Mouse (Mus musculus) cerebral cortex, adult 2 months (tissue): ENCODE results near the gene Adnp.

Experiments
- WGBS: fragments of 180-500 bp; shearing (Covaris S2); methylation state at CpG from one replicate; pipeline ENCODE4 v1.1.7; 2018; 5-methylcytosine and 5-hydroxymethylcytosine counted together

The Adnp gene

DNA sequence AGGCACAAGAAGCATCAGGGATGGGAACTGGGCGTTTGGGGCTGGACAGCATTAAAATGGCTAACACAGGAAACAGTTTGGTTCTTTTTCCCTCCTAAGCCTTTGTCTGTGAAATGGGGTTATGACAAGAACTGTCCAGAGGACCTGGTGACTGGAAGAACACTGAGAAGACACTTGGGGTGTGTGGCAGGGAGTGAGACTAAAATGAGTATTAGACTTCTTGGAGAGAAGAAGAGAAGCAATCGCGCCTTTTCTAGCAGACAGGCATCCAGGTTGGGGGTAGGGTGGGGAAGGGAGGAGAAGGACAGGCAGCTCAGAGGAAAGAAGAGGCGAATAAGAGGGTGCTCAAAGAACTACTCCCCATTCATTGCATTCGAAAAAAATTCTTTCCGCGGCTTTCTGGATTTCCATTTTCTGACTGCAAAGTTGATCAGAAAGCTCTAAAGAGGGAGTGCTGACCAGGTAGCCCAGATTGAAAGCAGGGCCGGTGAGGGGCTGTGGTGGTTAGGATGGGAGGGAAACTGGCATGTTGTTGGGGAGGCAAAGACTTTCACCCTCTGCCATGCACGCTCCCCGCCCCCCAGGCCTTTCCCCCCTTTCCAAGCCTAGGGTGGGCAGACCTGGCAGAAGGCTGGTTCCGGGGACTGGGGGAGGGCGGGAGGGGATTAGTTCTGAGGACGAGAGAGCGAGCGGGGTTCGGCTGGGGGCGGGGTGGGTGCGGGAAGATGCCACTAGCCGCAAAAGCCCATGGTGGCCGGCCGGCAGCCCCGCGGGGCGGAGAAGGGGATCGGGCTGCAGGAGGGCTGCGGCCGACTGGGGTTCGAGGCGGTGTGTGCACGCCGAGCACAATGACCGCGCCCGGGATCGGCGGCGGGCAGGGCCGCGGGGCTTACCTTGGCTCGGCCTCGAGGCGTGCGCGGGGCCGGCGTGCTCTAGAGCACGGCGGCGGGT lies 956 bp downstream of the Adnp start:
- WGBS = 1% methylated on average over 46 of the region's 49 CpGs

GRCm38 (mm10) chr2:168205265-168205664 lies 1.6 kb downstream of the Adnp start:
- WGBS = 2% methylated on average over 6 of the region's 6 CpGs

DNA sequence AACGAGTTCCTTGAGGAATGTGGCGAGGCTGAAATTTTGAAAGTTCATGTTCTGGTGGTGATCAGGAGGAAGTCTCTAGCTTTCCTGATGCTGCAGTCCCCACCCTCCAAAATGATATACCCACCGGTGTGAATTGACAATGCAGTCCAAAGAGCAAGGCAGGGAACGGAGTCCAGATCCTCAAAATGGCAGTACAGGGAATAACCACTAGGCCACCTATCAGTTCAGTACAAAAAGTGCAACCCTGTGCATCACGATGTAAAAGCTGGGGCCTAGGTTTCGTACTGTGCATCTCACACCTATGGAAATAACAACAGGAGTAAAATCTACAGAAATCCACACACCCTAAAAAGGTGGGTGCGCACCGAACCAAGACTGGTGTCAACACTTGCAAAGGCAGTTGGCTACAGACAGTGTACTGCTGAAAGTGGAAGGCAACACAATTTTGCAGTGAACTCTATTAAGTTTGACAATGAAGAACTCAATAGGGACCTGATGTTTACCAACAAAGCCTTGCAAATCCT lies 2.4 kb downstream of the Adnp start:
- 39% methylated on average over 8 of the region's 8 CpGs for WGBS

- WGBS = 60% methylated on average over 4 of the region's 5 CpGs
These were observed 6.8 kb downstream of the Adnp start for GRCm38 (mm10) chr2:168200014-168200691.

DNA sequence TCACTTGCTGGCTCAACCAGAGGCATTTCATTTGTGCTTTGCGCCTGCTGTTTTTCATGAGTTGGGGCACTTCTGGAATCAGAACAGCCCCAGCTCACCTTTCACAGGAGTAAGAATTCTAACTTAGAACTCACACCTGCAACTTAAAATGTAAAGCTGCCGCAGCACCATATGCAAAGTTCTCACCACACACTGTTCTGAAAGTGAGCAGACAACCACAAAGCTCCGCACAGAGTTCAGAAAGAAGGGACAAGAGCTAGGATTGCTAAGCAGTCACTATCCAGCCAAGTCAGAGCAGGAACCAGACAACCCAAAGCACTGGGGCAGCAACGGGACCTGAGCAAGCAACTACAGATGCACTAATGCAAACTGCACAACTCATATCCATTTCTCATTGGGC lies 7.4 kb downstream of the Adnp start:
- 41% methylated on average over 4 of the region's 4 CpGs for WGBS

- WGBS = 55% methylated on average over 1 of the region's 1 CpGs
These were observed 8.5 kb downstream of the Adnp start for GRCm38 (mm10) chr2:168198421-168198820.

DNA sequence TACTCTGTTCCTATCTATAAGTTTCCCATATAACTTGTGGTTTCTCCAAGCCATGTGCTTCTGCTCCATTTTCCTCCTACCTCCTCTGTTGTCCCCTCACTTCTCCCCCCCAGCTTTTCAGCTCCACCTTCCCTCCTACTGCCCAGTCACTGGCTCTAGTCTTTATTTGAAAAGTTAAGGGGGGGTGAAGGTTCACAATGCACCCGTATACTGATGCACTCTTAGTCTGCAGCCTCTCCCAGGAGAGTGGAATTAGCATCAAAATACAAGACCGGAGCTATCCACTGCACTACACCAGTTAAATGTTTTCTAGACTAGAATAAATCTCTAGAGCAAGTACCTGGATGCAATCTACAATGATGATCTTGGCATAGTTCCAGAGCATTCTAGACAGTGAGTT lies 11.2 kb downstream of the Adnp start:
- WGBS = 36% methylated on average over 2 of the region's 2 CpGs

- 47% methylated on average over 2 of the region's 2 CpGs for WGBS
These were observed 13.2 kb downstream of the Adnp start for GRCm38 (mm10) chr2:168193685-168194084.

DNA sequence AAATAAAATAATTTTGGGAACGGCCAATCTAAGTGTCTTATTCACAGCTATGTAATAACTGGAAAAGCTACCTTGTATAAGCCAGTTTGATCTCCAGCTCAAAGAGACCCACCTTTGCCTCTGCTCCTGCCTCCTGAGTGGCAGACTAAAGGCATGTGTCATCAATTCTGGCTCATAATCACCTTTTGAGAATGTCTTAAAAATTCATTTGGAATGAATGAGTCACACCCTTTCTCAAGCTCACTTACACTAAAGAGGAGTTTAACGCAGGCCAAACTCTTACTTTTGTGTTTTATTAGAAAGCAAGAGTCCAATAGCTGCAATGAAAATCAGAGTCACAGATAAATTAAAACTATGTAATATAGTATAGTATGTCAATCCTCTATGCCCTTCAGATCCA lies 15.1 kb downstream of the Adnp start:
- 61% methylated on average over 2 of the region's 2 CpGs for WGBS

DNA sequence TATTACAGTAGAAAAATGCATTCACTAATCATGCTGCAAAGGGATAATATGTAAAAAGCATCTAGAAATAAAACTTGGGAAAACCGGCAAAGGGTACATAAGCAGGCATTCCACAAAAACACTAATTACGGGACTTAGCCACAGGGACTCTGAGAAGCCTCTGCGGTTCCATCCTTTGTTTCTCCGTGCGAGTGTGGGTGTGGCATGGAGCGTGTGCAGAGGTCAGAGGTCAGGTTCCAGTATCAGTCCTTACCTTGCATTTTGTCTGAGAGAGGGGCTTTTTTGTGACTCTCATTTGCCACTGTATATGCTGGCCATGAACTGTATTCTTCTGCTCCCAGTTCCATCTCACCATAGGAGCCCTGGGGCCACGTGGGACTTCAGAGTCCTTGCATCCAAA lies 31.0 kb downstream of the Adnp start:
- 42% methylated on average over 7 of the region's 7 CpGs for WGBS

DNA sequence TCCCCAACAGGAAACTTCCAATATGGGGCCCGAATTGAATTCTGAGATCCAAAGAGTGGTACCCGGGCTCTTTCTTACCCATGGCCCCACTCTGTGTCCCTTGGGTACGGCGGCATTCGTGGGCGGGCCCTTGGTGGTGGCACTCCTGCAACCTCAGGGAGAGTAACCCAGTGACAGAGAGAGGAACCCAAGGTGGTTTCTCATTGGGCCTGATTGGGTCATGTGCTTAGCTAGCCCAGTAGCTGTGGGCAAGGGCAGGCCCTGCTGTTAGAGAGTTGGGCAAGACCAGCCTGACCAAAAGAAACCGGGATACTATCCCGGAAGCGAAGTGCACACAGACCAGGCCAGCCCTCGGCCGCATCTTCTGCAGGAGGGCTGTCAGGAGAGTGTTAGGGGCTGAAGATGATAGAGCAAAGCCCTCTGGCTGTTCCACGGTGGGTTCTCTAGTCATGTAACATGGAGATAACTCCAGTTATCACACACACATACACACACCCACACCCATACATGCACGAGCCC lies 36.7 kb downstream of the Adnp start:
- WGBS = 32% methylated on average over 13 of the region's 13 CpGs

GRCm38 (mm10) chr2:168169800-168170113 lies 37.2 kb downstream of the Adnp start:
- WGBS = 36% methylated on average over 9 of the region's 9 CpGs

DNA sequence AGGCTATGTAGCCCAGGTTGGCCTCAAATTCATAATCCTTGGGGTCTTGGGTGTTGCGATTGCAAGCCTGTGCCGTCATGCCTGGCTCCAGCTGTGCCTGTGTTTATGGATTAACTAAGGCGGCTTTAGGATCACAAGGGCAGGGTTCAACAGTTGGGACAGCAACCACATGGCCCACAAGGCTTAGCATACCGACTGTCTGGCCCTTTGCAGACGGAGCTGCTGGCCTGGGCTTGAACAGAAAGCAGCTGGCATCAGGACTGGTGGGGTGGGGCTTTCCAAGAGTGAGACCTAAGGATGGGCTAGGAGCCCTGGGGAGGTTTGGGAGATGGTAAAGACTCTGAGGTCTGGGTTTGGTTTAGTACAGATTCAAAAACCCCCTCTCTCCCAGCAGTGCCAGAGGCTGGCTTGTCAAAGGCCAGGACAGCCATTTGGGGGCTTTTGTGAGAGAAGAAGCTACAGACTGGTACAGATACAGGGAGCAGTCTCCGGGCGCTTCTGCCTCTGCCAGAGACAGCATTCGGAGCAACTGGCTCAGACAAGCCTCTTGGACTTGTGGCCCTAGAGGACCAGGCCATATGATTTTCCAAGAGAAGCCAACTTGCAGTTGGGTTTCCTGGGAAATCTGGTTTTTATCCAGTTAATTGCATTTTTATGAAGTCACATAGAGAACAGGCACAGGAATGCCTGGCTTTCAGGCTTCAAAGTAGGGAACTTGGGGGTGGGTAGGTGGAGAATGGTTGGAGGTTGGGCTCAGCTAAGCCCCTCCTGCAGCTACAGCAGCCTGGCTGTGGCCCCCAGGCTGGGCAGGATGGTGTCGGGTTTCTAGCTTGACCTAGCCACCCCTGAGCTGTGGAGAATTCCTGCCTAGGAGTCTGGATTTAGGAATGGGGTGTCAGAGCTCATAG lies 37.8 kb downstream of the Adnp start:
- WGBS = 71% methylated on average over 9 of the region's 9 CpGs

GRCm38 (mm10) chr2:168167781-168168180 lies 39.1 kb downstream of the Adnp start:
- WGBS = 74% methylated on average over 3 of the region's 3 CpGs

DNA sequence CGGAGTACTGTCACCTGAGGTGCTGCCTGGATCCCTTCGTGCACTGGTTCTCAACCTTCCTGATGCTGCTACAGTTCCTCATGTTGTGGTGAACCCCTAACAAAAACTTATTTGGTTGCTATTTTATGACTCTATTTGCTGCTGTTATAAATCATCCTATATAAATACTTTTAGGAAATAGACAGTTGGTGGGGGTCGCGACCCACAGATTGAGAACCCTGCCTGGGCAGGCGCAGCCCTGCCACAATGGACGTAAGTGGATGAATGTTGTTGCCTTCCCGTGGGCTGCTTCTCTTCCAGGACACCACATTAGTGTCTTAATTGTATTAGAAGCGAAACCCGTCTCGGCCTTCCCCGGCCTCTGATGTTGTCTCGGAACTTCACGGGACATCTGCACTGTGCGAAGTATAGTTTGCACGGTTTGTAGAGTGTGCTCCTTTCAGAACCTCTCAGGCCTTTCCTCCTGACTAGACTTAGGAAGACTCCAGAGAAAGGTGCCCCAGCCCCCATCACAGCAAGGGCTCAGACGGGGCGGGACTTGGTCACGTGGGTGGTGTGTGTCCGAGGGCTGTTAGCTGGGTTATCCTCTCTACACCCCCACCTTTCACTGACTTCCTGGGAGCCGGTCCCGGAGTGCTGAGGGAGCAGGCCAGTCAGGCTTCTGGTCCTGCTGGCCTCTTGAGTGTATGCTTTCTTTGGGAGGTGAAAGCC lies 40.0 kb downstream of the Adnp start:
- 69% methylated on average over 21 of the region's 21 CpGs for WGBS

DNA sequence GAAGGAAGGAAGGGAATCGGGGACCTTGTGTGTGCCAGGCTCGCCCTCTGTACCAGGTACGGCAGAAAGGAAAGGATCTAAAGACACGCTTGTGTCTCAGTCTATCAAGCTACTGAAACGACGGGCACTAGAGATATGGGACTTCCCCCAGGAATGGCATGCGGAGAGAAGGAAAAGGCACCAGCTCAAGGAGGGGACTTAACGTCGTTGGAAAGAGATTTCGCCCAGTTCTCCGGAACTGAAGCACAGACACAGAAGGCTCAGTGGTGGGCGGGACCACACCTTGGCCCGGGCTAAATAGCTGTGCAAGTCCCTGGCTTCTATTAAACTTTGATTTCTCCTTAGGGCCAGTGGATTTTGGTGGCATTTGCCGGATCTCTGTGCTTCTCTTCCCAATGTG lies 44.9 kb downstream of the Adnp start:
- WGBS = 24% methylated on average over 14 of the region's 14 CpGs

DNA sequence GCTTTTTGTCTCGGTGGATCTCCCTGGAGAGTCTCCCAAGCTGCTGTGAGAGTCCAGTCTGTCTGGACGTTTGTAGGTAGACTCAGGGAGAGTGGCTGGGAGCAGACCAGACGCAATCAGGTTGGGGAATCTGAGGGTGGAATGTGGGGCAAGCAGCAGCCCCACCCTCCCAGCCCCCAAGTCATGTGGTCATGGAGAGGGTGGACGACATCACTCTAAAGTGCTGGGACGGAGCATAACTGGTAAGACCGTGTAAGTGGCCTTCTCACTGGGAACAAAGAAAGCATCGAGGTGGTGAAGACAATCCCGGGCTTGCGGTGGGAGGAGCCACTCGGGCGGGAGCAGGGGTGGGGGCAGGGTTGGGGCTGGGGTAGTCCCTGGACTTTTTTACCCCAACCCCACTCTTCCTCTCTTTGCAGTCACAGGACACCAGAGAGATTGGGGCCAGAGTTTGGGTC lies 45.4 kb downstream of the Adnp start:
- 14% methylated on average over 11 of the region's 11 CpGs for WGBS

DNA sequence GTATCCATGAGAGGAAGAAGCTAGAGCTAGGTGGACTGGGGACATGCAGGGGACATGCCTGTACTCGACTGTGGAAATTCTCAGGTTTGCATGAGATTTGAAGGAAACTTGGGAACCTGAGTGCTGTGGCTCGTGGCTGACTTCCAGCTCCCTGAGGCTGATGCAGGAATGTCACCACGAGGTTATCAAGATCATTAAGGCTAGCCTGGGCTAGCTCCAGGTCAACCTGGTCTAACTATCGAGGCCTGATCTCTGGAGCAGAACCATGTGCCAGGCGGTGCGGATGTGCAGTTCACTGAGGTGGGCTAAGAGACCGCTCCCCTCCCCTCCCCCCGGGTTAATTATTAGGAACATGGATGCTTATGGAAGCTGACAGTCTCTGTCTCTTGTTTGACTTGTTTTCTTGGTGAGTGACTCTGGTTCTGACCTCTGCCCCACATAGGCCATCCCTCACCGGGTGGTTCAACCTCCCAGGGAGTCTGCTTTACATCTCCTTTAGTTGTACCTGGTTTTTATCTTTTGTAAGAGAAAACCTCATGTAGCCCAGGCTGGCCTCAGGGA lies 46.5 kb downstream of the Adnp start:
- 86% methylated on average over 9 of the region's 9 CpGs for WGBS

DNA sequence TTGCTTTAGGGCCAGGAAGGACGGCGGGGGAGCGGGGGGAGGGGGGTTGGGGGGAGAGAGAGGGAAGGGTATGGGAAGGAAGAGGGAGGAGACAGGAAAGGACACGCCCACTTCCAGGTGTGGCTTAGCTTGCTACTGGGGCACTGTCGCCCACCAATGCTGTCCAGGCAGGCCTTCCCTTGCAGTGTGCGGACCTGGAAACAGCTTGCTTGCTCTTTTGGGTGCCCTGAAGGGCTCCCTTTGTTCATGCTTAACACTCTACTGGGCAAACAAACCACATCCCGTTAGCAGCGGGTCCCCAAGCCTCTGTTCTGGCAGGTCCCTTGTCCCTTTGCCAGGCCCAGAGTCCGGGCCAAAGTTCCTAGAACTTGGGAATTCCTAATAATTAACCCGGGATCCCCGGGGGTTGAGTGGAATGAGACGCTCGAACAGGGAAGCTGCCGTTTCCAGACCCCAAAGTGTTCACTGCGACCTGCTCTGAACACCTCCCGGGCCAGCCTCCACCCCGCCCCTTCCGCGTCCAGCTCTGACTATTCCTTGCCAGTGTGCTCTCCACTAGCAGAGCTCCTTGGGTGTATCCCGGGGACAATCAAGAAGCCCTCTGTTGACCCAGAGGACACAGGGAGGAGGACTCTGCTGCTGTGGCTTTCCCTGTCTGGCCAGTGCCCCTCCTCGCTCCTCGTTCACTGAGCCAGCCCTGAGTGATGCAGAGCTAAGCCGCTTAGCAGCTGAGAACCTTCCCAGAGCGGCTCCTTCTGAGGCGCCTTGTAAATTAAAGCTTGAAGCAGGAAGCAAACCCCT lies 47.8 kb downstream of the Adnp start:
- 27% methylated on average over 25 of the region's 25 CpGs for WGBS

GRCm38 (mm10) chr2:168157974-168158373 lies 48.9 kb downstream of the Adnp start:
- WGBS = 77% methylated on average over 10 of the region's 11 CpGs
